ENCODE assay signal across 8 mouse cellular contexts in the genomic region with DNA sequence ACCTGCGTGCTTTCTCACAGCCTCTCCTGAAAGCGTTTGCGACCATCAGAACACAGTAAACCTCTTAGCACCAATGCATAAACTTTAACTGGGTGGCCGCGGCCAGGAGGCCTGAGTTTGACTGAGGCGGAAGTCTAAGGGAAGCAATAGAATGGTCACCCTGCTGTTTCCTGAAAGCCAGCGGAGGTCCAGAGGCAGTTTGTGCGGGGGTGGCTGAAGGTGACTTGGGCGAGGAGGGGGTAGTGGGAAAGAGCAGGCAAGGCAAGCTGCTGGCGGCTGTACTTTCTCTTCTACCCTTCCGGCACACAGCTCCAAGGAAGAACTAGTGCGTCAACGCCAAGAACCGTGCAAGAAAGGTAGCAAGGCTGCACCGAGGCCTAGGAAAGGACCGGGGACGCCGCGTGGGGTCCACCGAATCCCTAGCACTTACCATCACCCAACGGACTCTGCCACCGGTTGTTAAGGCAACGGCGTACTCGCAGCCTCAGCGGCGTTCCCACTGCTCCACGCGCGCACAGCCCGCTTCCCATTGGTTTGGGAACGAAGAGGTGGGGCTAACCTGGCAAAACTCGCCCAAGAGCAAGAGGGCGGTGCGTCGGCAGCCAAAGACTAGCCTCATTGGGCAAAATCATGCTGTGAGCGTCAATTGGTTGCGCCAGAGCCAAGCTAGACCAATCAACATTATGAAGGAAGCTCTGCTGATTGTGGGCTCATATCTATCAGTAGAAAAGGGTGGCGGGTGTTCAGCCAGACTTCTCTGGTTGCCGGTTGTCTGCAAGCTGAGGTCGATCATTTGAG. TPM values are rescaled to one million over a fixed set of nuclear protein-coding genes. Genes with fewer than 3 reads are reported as not detected.
A peak's percentile ranks its signal among the peaks of the same experiment; 100 is the strongest.
DNase-seq lines count a peak whose midpoint lies in the region; ATAC-seq lines count a peak whose summit lies in the region.

Cetn2 (minus strand) TSS at position 528 of the 798 bp plus-strand sequence.
Nsdhl (plus strand) TSS at position 674 of the 798 bp plus-strand sequence.

- DNase-seq in adrenal gland, adult (ENCODE audit: inconsistent age in 2 of 2, low spot score in 1 of 2), result peak; percentile 91 to 95
- DNase-seq in embryo, embryonic 10.5 days (ENCODE audit: low spot score), result peak; percentile 93
- DNase-seq in gastrocnemius, postnatal 14 days, result peak; percentile 86
- peak; percentile 91 to 92 for DNase-seq in left cerebral cortex, postnatal 10 days (ENCODE audit: extremely low spot score in 1 of 2, low spot score in 2 of 2)
- peak; percentile 89 for DNase-seq in right cerebral cortex, postnatal 25 days
- DNase-seq in urinary bladder, postnatal 4 days (ENCODE audit: low spot score in 2 of 2), result peak; percentile 79 to 81

- intact Hi-C loops in gastrocnemius, postnatal 14 days (cut with DNase I; ENCODE audit: low total_unique reads), result no loop called here
- intact Hi-C loops in left cerebral cortex, postnatal 10 days (cut with DNase I), result no loop called here

- ATAC-seq in inflammation-experienced regulatory T-cells, adult 6 months, result peak; percentile 98
- ATAC-seq in megakaryocyte-erythroid progenitor cell, adult 5-6 weeks (replicated peaks; ENCODE audit: low FRiP score, low TSS enrichment, poor library complexity, severe bottlenecking), result peak; percentile 100

RNA-seq across cellular contexts. Expression of gene Cetn2, which starts in this region (rescaled TPM):
- 10 to 100 TPM; 22.7 to 25.5 TPM for total RNA-seq in gastrocnemius, postnatal 14 days (2021)
- 100 to 1,000 TPM; 141 to 162 (median 151) TPM for polyA plus RNA-seq in inflammation-experienced regulatory T-cells, adult 6 months (2017; shearing (Covaris generic))
- 10 to 100 TPM; 54.1 to 55.2 TPM for total RNA-seq in left cerebral cortex, postnatal 10 days (2021)
- total RNA-seq in megakaryocyte-erythroid progenitor cell, adult 5-6 weeks (2014; fragmentation: Nextera tagmentation), result 40.3 and 76.2 TPM in 2 replicates
- 90.8 and 114 TPM in 2 replicates for total RNA-seq in megakaryocyte-erythroid progenitor cell, adult 5-6 weeks (2017)

RNA-seq across cellular contexts. Expression of gene Nsdhl, which starts in this region (rescaled TPM):
- total RNA-seq in gastrocnemius, postnatal 14 days (2021), result 1 to 10 TPM; 5.5 to 8.1 TPM
- polyA plus RNA-seq in inflammation-experienced regulatory T-cells, adult 6 months (2017; shearing (Covaris generic)), result 10 to 100 TPM; 22.2 to 33.4 (median 27.8) TPM
- 10 to 100 TPM; 47.7 to 52.7 TPM for total RNA-seq in left cerebral cortex, postnatal 10 days (2021)
- 12.9 and 16.6 TPM in 2 replicates for total RNA-seq in megakaryocyte-erythroid progenitor cell, adult 5-6 weeks (2014; fragmentation: Nextera tagmentation)
- total RNA-seq in megakaryocyte-erythroid progenitor cell, adult 5-6 weeks (2017), result 22.1 and 22.2 TPM in 2 replicates

Comparison
In these comparisons a context has a peak if more than half of its experiments do, and no peak if none do; other contexts are left out.
1. Peak in every context shown above with its lines: DNase-seq and ATAC-seq.